Mouse (Mus musculus) testis, adult 2 months (tissue): Measurements from ENCODE around the gene Cadps.

ENCODE experiments used
- CTCF ChIP-seq: fragments of 200-500 bp; IDR thresholded peaks from 2 replicates; pipeline ENCODE4 v1.5.1; 2012; ENCODE audit warnings: low read depth, mild to moderate bottlenecking, inconsistent platforms, low read length, moderate library complexity; ENCODE audit not compliant: control insufficient read depth, insufficient read depth, insufficient replicate concordance
- POLR2A ChIP-seq: fragments of 200-500 bp; IDR thresholded peaks from 2 replicates; pipeline ENCODE4 v1.6.1; 2012; ENCODE audit warnings: low read depth, mild to moderate bottlenecking, inconsistent platforms, low read length, moderate library complexity; ENCODE audit not compliant: control insufficient read depth

DNA sequence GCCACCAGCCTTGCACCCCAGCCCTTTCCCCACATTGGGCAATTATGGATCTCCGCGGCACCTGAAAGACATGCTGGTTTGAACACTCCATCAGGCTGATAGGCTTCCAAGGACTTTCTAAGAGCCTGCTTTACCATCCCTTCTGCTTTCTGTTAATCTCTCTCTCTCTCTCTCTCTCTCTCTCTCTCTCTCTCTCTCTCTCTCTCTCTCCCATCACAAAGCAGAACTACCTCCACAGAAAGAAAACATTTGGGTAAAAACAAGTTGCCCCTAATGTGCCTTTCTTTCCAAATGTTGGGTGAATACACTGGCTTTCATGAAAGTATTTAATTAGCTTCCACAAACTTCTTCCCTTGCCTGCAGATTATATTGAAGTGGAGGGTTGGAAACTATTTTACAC lies 474.8 kb downstream of the Cadps start, which contains the start of gene Fezf2:
- TF ChIP-seq CTCF (no peak), POLR2A (no peak)
